Mouse (Mus musculus) urinary bladder, postnatal 25 days (tissue): ENCODE results near the gene Sh3gl2.

Experiments
- DNase-seq: peaks from one replicate; pipeline ENCODE4 v3.0.0; 2022; ENCODE audit warnings: low spot score

Gene Sh3gl2

DNA sequence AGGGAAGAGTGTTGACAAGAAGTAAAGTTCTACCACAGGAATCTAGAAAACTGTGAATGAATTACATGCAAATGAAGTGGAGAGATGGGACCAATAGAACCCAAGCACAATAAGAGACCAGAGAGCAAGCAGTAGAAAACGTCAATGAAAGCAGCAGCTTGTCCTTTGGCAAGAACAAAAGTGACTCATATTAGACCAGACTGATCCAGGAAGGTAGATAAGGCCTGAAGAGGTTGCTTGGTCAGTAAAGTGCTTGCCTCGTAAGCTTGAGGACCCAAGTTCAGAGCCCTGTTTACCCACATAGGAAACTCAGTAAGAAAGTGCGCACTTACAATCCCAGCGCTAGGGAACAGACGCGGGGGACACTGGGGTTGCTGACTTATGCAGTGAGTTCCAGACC is 215.5 kb downstream of the Sh3gl2 start:
- DNase-seq: no peak

DNA sequence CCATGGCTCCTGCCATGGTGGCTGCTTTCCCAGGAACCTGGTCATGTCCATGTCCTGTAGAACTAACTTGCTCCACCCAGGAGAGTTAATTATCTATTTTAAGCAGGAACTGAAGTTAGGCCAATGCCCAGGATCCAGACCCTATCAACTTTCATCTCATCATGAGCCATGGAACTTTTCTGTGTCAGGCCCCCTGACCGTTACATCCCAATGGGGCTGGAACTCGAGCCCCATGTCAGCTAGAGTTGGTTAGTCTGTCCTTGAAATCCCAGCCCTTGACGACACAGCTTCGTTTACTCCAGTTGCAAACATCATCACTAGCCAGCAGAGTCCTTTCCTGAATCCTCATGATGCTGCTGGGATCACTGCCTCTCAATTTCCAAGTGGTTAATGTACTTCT is 221.3 kb downstream of the Sh3gl2 start:
- DNase-seq: no peak

DNA sequence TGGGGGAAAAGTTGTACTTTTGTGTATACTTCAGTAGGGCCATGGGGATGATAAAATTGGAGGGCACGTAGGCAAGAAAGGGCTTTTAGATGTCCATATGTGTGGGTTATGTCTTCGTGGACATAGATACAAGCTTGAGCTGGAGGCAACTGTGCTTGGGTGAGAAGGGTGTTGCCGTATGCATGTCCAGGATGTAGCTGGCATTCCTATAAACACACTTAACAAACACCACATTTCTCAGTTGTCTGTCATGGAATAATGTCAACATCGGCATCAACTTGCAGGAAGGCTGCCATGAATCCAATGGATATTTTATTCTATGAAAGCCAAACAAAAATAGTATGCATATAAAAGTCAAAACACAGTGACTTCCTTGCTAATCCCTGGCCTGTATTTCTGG is 227.9 kb downstream of the Sh3gl2 start:
- DNase-seq: no peak

DNA sequence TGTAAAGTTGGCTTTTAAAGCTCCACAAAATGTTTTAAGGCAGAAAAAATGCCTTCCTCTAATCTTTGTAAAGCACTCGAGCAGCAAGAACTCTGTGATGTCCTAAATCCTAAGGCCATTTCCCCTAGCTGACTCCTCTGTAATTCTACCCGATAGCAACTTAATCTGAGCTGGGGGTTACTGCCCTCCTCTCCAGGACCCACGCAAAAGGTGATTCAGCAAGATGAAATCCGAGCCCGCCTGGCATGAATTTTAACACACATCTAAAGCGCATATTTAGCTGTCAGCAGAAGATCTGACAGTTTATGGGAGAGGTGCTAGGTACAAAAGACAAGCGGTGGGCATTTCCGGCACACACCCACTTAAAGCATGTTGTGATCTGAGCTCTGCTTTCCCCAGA is 229.8 kb downstream of the Sh3gl2 start:
- DNase-seq: no peak

DNA sequence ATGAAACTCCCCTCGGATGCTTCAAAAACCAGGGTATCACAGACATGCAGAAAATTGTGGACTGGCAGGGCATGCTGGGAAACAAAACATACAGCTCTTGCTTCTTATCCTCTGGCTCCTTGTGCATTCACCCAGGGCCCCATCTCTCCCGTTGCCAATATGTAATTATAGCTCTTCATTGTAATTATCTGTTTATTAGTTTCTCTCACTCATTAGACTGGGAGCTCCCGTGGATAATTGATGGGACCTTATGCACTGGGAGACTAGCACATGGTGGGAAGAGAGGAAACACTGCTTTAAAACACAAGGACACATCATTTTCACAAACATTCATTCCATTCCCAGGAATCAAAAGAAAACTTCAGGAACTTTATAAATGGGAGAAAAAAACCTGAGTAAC is 233.9 kb downstream of the Sh3gl2 start:
- no peak for DNase-seq

DNA sequence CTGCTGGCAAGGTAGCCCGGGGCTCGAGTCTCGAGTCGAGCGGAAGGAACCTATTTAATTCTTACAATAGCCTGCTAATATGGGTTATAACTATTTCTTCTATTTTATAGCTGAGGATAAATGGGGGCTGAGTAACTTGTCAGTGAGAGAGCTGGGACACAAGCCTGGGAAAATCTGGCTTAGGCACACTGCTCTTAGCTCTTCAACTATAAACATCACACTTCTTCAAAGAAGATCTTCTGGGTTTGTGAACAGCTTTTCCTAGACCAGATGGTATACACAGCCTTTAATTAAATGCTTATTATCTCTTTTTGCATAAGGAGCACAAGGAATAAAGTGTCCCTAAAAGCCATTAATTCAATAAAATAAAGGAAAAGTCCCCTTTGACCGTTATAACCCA is 278.7 kb downstream of the Sh3gl2 start:
- DNase-seq: no peak

DNA sequence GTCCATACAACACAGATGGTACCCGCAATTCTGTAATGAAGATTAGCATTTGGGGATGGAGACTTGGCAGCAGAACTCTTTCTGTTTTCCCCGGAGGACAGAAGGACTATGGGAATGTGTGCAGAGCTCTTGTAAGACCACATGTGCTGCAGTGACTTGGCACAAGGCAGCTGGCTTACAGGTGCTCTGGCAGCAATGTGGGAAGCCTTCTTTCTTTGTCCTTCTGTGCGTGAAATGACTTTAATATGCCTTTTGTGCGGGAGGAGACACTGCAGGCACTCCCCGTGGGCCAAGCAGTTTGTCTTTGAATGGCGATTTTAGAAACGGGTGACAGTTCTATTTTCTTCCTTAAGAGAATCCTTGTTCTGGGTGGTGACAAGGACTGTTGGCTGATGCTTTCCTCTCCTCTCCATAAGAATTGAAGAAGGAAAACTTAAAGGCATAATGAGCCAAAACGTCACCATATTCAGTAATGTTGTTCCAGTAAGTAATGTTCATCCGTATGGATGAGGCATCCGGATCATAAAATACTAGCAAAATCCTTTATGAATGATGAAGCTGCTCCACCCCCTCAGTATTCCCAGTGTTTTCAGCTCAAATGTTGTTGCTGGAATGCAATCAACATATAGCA is 281.5 kb downstream of the Sh3gl2 start:
- DNase-seq: no peak

DNA sequence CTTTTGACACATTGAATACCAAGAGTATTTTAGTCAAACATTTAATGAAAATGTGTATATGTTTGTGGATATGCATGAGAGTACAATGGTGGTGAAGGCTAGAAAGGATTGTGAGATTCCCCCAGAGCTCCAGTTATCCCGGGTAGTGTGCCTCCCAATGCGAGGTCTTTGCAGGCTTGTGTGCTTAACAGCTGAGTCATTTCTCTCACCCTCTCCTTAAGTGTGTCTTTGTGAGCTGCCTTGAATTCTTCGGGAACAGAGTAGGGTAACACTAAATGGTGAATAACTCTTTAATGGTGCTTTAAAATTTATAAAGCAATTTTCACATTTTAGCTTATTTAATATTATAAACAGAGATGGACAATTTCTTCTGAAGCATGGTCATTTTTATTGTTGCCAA is 300.8 kb downstream of the Sh3gl2 start:
- no peak for DNase-seq

DNA sequence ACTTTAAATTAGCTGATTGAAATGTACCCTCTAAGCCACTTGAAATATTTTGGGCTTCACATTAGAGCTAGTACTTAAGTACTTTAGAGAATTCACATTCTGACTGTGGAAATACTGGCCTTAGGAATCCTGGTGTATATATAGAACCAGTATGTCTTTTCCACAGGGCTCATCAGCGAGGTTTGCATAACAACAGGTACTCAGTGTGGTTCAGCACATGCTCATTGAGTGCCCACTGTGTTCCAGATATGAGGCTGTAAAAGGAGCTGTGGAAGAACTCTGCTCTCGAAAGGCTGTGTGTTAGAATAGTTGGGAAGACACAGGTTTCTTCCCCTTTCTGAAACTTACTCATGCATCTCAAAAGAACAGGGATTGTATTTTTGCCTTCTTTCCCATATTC is 302.1 kb downstream of the Sh3gl2 start:
- DNase-seq: no peak

DNA sequence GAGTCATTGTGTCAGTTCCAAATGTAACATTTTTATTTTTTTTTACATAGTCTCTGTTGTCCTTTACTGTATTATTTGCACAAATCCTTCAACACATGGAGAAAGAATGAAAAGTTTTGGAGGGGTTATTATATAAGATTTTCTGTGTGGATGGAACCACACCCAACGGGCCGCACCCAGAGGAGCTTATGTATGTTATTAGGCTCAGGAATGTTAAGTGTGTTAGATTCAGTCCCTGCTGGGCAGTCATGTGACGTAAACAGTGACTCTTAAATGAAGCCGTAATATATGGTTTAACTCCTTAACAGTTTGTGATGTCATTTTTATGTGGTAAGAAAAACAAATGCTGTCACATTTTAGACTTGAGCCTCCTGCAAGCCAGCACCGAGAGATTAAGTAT is 302.6 kb downstream of the Sh3gl2 start:
- no peak for DNase-seq

DNA sequence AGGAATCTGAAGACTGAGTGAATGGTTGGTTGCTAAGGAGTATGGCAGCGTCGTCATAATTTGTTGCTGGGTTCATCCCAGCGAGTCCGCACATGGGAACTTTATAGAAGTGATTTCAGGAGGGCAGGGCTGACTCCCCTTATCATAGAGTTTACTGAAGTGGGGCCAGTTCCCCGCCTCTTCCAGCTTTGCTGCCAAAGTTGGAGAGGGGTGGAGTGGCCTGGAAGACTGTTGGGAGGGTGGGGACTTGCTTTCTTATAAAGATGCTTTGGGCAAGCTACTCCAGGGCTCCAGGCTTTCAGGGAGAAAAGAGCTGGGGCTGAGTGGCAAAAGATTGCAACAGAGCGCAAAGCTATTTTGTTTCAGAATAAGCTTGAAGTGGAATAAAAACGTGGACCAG is 308.4 kb downstream of the Sh3gl2 start:
- DNase-seq: peak; percentile 46

DNA sequence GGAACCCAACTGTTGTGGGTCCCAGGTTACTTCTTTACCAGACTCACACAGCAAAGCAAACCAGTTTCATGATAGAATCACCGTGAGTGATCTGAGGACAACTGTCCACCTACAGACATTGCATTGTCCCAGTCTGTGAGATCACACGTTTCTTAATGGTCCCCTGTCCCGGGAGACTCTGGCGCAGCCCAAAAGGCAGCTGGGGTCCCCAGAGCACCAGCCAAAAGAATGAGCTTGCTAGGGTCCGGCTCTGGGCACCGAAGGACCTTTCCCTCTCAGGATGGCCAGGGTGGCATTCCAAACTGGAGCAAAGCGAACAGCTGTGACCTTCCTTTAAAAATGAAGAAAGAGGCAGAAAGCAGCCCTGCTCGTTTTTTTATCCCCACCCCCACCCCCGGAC is 308.9 kb downstream of the Sh3gl2 start, which contains the start of gene Adamtsl1:
Gene Adamtsl1, plus strand, starts transcription at position 381 of the 400 bp plus-strand sequence.
- DNase-seq: peak; percentile 4

DNA sequence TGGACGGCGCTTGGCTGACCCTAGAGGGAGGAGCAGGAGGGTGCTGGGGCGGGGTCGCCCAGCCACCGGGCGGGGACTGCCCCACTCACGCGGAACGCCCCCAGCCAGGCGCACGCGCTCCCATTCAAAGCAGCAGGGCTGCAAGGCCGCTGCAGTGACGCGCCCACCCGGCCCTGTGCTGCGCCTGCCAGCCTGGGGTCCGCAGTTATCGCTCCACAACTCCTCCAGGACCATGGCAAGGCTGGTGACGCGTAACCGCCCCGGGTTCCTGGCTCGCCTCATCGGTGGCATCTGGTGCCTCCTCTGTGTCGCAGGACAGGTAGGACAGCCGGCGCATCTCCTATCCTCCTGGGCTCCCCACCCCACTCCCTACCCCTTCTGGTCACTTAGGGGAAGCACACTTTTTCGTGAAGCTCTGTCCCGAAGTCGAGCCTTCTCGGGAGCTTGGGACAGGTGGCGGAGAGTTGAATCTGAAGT is 309.3 kb downstream of the Sh3gl2 start:
- DNase-seq: peak; percentile 26

DNA sequence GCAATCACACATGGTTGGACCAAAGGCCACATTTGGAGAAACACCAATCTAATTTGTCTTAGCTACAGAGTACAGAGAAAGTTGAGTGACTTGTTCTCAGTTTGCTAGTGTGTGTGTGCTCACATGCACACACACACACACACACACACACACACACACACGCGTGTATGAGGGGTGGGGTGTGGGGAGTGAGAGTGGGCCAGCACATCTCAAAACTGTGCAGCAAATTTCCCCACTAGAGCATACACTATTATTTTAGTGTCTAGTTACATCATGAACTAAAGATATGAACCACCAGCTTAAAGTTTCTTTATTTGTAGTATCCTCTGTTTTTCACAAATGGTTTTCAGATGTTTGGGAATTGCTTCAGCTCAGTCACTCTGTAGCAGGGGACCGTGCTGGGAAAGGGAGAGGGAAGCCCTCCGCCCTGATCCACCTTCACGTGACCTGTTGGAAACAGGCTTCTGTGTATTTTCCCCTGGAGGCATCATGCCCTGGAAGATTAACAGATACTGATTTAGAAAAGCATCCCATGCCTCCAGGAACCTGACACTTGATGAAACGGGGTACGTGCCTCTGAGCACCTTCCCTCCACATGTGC is 322.1 kb downstream of the Sh3gl2 start:
- no peak for DNase-seq

DNA sequence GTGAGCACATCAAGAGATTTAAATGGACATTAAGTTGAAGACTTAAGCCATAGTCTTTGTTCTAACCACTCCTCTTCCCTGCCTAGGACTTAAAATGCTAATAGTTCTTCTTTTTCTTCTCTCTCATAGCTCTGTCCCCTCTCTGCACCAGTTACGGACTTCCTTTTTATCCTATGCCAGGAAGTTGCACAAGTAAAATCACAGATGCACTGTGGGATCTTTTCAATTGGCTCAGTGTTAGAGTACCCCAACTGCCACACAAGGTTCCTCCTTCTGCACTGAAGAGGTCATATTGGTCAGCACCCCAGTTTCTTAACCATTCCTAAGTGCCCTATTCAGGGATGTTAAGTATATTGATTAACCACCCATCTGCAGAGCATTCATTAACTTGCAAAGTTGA is 324.9 kb downstream of the Sh3gl2 start:
- DNase-seq: no peak

DNA sequence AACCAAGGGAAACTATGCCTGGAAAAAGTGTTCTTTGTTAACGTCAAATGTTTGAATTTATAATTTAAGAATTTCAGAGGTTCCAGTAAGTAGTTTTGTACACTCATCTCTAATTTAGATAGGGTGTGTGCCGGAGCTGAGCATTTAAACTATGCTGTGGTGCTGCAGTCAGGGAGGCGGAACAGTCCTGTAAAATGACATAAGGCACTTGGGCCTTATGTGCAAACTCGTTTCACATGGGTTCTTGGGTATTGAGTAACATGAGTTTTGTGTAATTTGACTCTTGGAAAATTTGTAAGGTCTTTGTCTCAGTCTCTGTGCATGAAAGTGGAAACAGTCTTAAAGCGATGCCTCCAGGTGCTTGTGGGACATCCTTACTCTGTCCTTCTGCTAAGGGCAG is 334.8 kb downstream of the Sh3gl2 start:
- no peak for DNase-seq

DNA sequence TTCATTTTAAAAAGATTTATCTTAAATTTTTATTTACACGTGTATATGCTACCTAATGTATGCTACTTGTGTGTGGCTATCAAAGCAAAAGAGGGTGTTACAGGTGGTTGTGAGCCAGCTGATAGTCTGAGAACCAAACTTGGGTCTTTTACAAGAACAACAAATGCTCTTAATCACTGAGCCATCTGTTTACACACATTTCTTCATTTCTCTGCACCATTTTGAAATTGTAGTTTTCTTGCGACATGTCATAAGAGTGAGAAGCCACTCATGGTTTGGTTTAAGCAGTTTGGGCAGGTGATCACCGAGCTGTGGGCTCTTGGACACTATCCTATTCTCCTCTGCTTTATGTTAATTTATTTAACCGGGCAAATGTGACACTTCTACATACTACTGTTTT is 338.3 kb downstream of the Sh3gl2 start:
- no peak for DNase-seq

DNA sequence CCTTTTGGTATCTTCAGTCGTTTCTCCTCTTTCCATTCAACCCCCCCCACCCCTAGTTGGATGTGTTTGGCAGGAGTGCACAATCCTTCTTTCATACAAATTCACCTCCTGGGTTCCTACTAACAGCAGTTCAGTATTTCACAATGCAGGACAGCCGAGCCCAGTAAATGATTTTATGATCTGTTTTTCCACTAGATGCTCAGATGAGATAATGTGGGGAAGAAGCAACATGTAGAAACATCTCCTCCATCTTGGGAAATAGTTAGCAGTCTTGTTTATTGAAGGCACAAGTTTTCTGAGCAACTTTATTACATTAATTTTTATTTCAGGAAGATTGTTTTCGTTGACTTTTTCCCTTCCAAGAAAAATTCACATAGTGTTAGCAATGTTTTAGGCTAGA is 349.8 kb downstream of the Sh3gl2 start:
- no peak for DNase-seq

DNA sequence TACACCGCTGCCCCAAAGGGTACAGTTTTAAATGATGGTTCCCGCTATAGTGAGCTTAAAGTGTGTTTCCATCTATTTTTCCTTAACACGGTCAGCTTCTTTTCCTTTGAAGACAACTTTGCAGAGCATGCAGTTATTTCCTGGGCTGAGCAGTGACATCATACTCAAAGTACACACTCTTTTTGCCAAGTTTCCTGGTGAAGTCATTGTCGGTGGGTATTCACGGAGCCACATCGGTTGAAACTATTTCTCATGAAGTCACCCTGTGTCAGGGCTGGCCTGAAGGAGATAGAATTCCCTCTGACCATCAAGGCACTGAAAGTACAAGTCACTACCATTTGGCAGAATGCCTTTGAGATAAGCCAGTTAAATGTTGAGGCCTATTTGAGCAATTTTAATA is 354.8 kb downstream of the Sh3gl2 start:
- no peak for DNase-seq

DNA sequence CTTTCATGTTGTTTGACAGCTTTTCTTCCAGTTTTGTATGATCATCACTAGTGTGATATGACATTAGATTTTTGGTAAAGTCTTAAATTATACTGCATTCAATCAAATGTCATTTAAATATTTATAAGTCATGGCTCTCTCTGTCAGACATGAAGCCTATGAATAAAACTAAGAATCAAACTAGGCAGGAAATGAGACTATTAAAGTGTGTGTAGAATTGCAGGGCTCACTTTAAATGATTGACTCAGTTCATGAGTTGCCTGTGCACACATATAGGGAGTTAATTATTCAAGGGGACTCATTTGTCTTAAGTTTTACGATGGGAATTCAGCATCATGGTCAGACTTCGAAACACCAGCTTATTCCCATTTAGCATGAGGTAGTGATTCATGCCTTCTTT is 380.5 kb downstream of the Sh3gl2 start:
- no peak for DNase-seq

DNA sequence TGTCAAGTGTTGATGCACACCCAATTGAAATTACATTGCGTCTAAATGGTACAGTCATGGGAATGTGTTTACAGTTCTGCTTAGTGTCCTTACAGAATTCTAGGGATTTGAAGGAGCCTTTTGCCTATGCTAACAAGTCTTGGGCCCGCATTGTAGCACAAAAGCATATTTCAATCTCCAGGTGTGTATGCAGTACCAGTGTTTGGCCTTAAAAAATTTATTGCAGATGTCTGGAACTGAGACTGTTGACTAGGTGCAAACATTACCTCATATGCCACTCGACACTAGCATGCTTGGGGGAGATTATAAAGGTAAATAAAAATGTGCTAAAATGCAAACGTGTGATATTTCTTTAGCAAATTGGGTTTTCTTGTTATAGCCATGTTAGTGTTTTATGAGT is 384.0 kb downstream of the Sh3gl2 start:
- no peak for DNase-seq

DNA sequence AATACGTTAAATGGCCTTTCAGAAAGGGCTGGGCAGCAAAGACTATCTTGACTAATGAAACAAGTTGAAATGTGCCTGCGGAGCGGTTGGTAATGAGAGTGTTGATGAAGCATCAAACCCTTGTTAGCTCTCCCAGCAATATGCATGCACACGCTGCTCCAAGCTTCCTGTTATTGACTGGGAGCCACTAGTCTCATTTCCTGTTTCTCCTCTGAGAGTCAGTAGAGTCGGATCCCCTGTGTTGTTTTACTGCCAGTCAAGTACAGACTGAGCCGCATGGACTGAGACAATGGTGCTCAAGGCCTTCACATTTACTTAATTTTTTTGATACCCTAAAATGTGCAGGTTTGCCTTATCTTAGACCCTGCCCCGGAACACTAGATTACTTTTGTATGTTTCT is 386.1 kb downstream of the Sh3gl2 start:
- DNase-seq: no peak

DNA sequence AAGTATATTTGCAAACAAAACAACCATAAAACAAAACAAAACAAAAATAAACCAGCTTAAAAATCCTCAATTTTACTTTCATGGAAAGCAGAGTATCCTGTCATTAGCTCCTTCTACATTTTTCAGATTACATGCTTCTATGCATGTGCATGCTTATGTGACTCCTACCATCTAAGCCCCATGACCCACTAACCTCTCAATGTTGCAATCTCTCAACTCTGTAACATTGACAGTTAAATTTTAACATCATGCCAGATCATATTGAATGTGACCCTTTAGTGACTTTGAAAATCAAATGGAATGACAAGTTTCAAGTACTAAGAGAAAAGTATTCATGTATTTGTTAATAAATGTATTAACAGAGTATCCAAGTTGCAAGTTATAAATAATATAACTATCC is 389.2 kb downstream of the Sh3gl2 start:
- no peak for DNase-seq

DNA sequence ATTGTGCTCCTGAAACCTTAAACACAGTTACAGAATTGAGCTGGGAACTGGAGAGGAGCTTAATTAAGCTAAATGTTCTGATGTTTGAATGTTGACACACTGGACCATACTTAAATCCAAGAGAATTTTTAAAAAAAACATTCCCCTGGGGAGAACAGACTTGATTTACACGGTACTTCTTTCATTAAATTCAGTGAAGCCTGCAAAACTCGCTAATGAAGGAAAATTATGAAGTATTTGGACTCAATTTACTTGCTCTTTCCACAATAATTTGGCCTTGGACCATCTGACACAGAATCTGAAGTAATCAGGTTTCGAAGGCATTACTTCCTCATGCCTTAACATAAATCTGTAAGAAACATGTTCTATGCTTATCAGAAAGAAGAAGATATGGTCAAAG is 408.4 kb downstream of the Sh3gl2 start:
- DNase-seq: no peak
